Mouse (Mus musculus) heart, postnatal 25 days (tissue): ENCODE results near the gene Dscam. TPM values are rescaled to one million over a fixed set of nuclear protein-coding genes. Genes with fewer than 3 reads are reported as not detected.

Source experiments
- DNase-seq: peaks from one replicate; pipeline ENCODE4 v3.0.0; 2022; ENCODE audit warnings: low spot score
- intact Hi-C: fragments of 180-260 bp; cut with DNase I; formaldehyde crosslinking; loops from one replicate; pipeline ENCODE4 v1.15.1; 2025
- total RNA-seq, 2 experiments: library from RNA; stranded (reverse); gene quantifications; 2 replicates each; pipeline ENCODE4 v1.2.3; 2021

The Dscam gene
- total RNA-seq, 2 experiments from 2014 or later: not detected

DNA sequence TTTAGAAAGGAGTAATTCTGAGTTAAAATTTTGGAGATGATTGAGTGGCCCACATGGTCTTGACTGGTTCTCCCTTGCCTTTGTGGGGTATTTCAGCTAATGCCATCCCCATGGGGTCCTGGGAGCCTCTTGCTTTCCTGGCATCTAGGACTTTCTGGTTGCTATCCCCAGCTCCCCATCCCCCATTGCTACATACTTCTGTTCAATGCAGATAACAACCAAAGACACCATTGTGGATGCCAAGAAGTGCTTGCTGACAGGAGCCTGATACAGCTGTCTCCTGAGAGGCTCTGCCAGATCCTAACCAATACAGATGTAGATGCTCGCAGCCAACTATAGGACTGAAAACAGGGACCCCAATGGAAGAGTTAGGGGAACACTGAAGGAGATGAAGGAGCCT, 429.2 kb downstream of the Dscam start:
- intact Hi-C loops: no loop called here

DNA sequence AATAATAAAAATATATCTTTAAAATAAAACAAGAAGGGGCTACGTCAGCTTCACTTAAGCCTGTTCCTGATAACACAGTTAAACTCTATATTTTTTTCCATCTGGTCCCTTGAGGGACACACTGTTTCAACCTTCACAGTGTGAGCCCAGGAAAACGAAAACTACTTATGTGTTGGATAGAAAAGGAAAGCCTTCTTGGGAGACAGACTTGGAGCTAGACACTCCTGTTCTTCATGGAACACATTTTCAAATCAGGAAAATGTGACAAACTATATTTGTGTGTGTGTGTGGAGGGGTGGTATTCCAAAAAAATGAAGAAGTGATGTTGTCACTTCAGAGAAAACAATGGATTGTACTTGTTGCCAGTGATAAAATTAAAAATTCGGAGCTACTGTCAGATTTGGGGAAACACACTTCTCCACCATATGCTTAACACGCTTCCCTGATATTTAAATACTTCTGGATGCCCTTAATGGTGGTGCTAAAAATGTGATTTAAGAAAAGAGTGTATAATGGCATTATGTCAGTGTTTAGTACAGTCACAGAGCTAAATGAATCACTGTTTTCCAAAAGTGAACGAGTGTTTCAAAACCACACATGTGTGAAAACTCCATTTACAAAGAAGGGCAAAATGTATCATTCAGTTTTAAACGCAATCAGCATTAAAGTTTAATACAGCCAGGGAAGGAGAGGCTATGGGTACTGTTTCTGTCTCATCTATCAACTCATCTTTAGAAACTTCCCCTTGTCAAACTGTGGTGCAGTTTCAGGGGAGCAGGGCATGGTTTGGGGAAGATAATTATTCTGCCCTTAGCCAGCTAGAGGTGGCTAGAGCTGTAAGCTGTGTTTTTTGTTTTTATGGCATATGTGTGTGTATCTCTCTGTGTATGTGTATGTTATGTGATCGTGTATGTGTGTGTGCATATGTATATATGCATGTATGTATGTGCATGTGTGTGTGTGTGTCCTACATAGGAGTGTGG, 430.2 kb downstream of the Dscam start:
- DNase-seq: no peak
- intact Hi-C loops: no loop called here

More for the DNA sequence above, 429.2 kb downstream of the Dscam start:
- DNase-seq: no peak

DNA sequence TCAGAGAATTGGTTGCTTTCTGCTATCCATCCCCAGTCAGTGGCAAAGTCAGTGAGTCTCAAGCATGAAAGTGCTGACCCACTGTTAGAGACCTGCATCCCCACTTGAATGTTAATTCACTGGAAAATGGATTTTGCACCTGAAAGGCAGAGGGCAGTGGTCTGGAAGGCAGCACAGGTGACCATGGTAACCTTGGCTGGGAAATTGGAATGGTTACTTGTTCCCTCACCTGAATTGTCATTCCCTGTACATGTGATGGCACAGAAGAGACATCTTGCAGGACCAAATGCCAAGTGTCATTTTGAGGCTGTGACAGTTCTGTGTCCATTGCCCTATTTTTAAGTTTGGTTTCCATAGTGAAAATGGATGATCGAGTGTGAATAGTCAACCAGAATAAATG, 434.1 kb downstream of the Dscam start:
- DNase-seq: no peak
- intact Hi-C loops: no loop called here

DNA sequence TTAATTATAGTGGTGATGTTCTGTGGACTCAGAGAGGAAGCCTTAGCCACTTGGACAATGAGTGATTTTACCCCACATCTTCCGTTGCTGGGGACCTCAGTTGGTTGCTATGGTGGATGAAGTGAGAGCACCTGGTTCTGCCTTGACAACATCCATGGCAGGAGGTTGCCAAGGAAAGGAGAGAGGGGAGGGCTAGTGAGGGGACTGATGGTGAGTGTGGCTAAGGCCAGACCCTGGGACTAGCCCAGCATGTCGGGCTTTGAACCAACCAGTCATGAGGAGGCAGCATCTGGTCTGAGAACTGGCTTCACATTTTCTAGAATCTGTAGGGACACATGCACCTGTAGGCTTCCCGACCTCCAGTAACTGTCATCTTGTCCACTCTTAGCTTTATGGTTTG, 439.7 kb downstream of the Dscam start:
- intact Hi-C loops: no loop called here
- no peak for DNase-seq

DNA sequence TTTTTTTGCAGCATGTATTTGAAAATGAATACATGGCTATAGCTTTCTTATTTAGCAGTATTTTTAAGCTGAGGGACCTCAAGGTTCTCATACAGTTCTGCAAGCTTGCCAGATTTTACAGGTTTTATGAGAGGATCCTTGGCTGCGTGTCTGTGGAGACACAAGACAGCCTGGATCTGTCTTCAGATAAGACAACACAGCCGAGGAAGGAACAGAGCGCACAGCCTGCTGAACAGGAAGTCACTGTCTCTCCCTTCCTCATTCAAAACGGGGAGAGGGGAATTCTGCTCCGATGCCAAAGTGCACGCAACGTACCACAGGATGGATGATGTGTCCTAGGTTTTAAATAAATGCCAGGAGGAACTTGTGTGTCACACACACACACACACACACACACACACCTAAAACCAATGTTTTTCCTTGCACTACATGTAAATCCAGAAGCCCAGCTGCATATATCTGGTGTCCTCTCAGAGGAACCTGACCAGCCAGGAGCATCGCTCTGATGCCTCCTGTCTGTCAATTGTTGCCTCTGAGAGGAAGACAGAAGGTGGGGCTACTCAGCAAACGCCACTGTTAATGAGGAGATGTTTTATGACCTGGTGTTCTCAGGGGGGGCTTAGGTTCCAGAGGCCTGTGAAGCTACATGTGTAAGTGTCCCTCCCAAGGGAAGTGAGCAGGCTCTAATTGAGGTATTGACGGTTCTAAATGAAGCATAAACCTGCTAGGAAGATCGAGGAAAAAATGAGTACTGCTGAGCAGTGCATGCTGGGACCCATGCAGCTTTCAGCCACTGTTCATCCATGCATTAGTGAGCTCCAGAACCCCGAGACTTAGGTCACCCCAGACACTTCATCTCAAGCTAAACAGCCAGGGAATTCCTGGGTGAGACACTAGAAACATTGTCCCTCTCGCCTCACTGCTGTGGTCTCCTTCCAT, 442.4 kb downstream of the Dscam start:
- DNase-seq: no peak
- intact Hi-C loops: no loop called here

DNA sequence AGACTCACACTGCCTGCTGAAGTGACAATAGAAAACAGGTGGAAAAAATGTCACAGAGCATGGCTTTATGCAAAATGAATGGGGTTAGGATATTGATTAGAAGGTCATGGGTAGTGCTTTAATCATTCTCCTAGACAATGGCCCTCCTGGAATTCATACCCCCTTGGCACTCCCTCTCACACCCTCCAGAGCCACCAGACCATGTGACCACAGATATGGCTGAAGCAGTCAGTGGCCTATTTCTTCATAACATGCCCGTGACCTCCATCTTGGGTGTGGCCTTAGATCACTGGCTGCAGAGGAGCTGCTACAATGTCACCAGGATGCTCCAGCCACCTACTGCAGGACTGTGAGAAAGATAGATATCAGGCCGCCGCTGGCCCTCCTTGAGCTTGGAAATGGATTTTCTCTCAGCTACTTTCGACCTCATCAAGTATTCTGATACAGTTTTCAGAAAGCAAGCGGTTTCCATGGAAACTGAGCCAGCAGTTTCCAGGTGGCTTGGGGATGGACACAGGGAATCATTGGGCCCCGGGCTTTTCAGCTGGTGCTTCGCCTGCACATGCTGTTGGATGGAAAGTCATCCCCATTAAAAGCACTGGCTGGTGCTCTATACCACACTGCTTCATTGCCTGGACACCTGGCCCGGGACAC, 445.4 kb downstream of the Dscam start:
- no peak for DNase-seq
- intact Hi-C loops: no loop called here

DNA sequence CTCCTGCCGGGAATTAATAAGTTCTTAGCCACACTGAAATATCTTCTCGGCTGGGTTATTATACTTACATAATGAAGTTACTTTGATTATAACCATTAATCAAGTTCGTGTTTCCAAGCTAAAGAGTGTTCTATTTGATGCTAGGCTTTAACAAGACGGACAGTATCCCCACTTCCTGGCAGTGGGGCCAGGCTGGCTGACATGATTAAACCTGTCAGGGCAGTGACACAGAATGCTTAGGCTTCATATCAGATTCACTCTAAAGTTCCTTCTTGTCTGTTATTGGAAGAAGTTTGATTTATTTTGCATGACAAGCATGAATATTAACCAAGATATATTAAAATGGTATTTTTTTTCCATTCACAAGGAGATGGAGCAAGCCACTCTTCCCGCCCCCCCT, 446.0 kb downstream of the Dscam start:
- no peak for DNase-seq
- intact Hi-C loops: no loop called here

DNA sequence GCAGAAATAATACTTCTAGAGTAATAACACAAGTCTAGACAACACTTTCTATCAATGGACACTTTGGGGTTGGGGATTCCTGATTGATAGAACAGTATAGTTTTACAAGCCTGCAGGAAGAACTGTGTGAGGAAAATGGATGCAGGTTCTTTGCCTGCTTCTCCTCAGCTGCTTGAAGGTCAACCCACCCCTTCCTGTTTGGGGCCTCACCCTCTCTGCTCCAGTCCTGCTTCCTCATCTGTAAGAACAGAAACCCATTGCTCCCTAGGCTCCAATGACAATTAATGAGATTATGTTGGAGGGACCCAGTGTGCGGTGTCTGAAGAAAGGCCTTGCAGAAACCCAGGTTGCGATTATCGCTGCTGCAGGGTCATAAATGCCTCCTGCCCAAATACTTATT, 446.4 kb downstream of the Dscam start:
- no peak for DNase-seq

DNA sequence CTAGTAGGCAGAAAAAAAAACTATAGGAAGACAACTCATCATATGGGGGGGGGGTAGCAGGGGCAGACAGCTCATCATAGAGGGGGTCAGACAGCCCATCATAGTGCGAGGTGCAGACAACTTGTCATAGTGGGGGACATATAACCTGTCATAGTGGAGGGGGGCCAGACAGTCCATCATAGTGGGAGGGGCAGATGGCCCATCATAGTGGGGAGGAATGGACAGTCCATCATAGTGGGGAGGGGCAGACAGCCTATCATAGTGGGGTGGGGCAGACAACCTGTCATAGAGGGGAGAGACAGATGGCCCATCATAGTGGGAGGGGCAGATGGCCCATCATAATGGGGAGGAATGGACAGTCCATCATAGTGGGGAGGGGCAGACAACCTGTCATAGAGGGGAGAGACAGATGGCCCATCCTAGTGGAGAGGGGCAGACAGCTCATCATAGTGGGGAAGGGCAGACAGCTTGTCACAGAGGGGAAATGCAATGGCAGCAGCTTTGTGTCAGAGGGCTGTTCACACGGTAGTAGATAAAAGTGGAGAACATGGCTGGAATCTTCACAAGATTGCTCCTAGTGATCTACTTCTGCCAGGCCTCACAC, 447.4 kb downstream of the Dscam start:
- intact Hi-C loops: no loop called here
- DNase-seq: no peak

More for the DNA sequence above, 446.4 kb downstream of the Dscam start:
- intact Hi-C loops: no loop called here

DNA sequence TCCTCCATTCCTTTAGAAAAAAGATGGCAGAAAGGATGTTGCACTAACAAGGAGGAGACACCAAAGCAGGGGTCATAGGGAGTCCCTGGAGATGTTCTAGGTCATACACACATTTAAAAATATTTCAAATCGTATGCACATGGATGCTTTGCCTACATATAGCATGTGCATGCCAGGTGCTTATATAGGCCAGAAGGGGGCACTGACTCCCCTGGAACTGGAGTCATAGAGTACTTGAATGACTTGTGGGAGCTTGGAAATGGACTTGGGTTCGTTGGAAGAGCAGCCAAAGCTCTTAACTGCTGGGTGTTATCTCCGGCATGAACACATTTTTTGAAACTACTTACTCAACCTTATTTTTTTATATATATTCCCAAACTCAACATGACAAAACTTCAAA, 448.4 kb downstream of the Dscam start:
- intact Hi-C loops: no loop called here
- no peak for DNase-seq

DNA sequence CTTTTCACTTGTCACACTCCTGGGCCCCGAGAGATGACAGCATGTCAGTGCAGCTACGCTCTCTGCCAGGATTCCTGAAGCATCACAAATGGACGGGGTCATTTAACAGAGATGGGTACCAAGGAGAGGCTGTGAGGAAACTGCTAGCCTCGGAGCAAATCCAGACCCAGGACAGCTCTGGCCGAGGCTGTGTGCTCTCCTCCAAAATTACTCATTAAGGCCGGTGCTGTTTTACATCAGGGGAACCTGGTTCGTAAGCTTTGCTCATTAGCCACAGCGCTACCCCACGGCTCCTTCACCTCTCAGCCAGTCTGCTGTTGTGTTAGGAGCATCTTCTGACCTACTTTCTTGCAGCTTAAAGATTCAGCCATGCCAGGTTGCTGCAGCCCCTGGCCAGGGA, 449.3 kb downstream of the Dscam start:
- intact Hi-C loops: no loop called here

DNA sequence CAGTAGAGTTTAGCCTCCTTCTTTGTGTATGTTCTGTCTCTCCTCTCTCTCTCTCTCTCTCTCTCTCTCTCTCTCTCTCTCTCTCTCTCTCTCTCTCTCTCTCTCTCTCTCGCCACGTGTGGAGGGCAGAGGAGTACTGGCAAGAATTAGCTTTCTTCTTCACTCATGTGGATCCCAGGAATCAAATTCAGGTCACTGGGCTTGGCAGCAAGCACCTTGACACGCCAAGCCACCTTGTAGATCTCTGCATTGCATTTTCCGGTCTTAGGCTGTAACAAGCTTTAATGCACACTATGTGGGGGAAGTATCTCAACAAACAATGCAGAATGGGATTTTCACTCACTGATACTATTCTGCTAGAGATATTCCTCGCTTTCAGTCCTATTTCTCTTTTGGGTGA, 449.9 kb downstream of the Dscam start:
- intact Hi-C loops: no loop called here
- no peak for DNase-seq

More for the DNA sequence above, 449.3 kb downstream of the Dscam start:
- no peak for DNase-seq

DNA sequence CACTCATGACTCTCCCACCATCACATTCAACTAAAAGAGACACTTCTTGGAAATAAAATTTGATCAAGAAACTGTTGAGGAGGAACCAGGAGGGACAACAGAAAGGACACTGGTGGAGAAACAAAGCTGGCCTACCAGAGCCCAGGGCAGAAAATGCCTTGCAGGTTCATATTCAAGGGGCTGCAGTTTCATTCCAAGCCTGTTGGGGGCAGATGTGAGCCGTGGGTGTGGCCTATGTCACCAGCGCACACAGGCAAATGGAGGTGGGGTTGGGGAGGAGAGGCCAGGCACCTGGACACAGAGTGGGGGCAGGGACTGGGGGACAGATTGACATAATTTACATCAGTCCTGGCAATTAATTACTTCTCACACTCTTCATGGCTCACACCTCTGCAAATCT, 452.3 kb downstream of the Dscam start:
- intact Hi-C loops: no loop called here
- DNase-seq: no peak

DNA sequence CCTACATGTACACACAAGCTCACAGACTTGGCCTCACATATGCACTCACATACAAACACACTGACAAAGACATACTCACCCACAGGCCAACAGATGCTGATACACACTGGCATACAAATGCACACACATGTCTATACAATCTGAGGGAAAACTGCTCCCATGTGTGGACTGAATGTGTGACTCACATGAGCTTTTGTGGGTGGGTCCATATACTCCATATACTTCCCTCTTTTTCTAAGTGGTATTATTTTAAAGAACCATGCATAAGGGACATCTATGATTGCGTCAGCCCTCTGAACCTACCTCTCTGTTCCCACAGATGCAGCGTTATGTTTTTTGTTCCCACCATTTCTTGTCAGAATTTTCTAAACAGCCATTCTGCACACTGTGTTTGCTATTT, 453.9 kb downstream of the Dscam start:
- intact Hi-C loops: no loop called here
- DNase-seq: no peak

DNA sequence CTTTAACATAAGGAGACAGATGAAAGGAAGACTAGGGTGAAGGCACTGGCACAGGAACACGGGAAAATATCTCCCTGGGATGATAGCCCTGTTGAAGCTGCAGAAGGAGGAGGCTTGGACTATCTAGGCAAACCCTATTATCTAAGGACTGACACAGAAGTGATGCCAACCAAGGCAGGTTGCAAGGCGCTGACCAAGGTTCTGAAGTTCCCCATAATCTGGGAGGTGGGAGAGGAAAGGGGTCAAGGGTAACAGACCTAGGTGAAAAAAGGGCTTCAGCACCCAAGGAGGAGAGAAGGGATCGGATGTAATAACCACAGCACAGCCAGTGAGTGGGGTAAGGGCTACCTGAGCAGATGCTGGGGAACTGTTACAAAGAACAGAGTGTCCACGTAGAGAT, 458.6 kb downstream of the Dscam start:
- intact Hi-C loops: no loop called here
- no peak for DNase-seq

DNA sequence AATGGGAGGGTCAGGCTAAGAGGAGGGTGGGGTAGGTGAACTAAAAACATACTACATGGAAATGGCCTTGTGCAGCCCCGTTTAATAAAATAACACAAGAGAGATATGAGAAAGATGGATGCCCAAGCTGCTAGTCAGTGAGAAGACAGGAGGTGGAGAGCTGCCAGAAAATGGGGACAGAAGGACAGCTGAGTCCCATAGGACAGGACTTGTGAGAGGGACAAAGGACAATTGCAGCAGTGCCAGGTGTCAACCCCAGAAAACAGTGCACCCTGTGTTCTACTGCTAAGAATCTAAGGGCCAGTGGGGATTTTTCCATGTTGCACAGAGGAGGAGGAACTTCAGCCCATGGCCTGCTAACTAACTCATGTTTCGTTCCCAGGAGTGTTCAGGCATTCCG, 470.0 kb downstream of the Dscam start:
- no peak for DNase-seq
- intact Hi-C loops: no loop called here

DNA sequence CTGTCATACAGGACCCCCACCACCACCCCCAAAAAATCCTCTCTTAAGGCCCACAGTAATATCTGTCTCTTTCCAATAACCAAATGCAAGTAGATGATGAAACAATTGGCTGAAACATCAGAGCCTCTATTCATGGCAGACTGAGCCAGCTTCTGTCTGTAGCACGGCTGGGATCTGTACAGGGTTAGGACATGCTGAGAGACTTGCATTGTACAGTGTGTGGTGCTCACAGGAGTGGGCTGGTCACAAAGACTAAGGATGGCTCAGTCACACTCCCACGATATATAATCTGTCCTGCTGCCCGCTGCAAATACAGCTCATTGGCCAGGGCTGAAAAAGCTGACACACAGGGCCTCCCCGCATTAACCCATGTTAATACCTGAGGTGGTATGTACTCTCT, 474.7 kb downstream of the Dscam start:
- intact Hi-C loops: no loop called here

DNA sequence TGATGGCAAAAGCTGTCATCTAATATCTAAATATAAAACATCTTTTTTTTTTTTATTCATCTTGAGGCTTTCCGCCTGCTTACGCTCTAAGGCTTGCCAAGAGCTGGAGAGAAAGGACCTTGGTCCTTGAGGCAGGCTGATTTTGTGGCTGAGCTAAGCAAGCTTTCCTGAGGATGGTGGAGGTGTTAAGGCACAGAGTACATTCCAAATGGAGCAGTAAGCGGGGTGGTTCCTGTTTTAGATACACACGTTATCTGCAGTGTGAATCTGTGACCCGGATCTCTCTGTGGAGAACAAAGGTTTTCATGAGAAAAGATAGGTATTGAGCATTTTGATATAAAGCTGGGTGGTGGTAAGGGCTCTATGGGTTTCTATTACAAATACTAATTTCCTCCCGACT, 479.0 kb downstream of the Dscam start:
- DNase-seq: no peak
- intact Hi-C loops: no loop called here

More for the DNA sequence above, 474.7 kb downstream of the Dscam start:
- DNase-seq: no peak

DNA sequence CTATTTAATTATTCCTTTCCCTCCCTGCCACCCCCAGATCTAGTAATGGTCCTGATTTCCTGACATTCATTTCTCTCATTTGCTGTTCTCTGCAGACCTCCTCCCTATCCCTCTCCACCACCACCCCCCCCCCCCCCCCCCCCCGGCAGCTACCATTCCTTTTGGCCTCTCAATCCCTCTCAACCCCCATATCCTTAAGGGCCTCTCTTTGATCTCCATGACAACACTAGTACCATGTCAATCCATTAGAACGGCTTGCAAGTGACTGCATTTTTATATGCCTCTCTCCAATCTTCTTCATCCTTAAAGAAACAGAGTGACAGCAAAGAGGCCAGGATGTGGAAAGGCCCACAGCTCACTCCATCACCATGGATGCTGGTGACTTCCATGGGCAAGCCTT, 480.5 kb downstream of the Dscam start:
- intact Hi-C loops: no loop called here
- no peak for DNase-seq

DNA sequence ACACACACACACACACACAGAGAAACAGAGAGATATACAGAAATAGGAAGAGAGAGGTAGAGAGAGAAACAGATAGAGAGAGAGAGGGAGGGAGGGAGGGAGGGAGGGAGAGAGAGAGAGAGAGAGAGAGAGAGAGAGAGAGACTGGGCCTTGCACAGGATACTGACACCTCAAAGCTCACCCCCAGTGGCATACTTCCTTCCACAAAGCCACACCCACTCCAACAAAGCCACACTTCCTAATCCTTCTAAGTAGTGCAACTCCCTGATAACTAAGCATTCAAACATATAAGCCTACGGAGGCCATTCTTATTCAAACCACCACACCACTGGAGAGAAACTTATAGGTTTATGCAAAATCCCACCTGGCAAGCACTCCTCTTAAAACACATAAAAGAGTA, 481.1 kb downstream of the Dscam start:
- no peak for DNase-seq
- intact Hi-C loops: loop anchor here (5.0 kb wide), 1 partner anchor 603 kb away; no protein-coding TSS in a partner anchor
